ENCODE assay signal across 8 mouse cellular contexts in genomic region chr6:117105182-117105589, GRCm38 (mm10).
A peak's percentile ranks its signal among the peaks of the same experiment; 100 is the strongest.
DNase-seq lines count a peak whose midpoint lies in the region; ATAC-seq and TF ChIP-seq lines count a peak whose summit lies in the region.

No protein-coding gene starts in this region.

- 21% methylated on average over 6 of the region's 6 CpGs for WGBS in kidney, adult 2 months
- WGBS in hindbrain, embryonic 14.5 days, result 40% methylated on average over 6 of the region's 6 CpGs
- 30% methylated on average over 6 of the region's 6 CpGs for WGBS in midbrain, embryonic 14.5 days

- H3K9me3 ChIP-seq in hindbrain, embryonic 14.5 days (ENCODE audit: control insufficient read depth, low read length), result no peaks in the 10 kb centered on the region
- no peaks in the 10 kb centered on the region for H3K9me3 ChIP-seq in midbrain, embryonic 14.5 days (ENCODE audit: control insufficient read depth, low read length)

- H3K27me3 ChIP-seq in kidney, adult 2 months (replicated peaks; ENCODE audit: control insufficient read depth, insufficient read depth, low read length), result no peaks in the 10 kb centered on the region
- no peaks in the 10 kb centered on the region for H3K27me3 ChIP-seq in hindbrain, embryonic 14.5 days (ENCODE audit: control insufficient read depth, insufficient read depth, low read length)
- no peaks in the 10 kb centered on the region for H3K27me3 ChIP-seq in midbrain, embryonic 14.5 days (ENCODE audit: control insufficient read depth, insufficient read depth, low read length)

- no peak overlapping the region for H3K4me2 ChIP-seq in hindbrain, embryonic 14.5 days (replicated peaks)
- H3K4me2 ChIP-seq in midbrain, embryonic 14.5 days (ENCODE audit: low read length), result no peak overlapping the region

- no peak for TF ChIP-seq CTCF in kidney, adult 2 months (conservative IDR thresholded peaks at IDR 0.05; ENCODE audit: insufficient read depth, insufficient read length, low read depth, low read length)
- TF ChIP-seq CTCF in brain, embryonic 14.5 days (IDR thresholded peaks at IDR 0.05; ENCODE audit: borderline replicate concordance, extremely low read depth, insufficient read depth, insufficient read length), result no peak

- ATAC-seq in hindbrain, embryonic 14.5 days (ENCODE audit: low FRiP score), result peak; percentile 65; the same call in 1 of the 2 replicates
- no peak for ATAC-seq in midbrain, embryonic 14.5 days (ENCODE audit: low FRiP score, low TSS enrichment)

- TF ChIP-seq POLR2A in kidney, adult 2 months (IDR thresholded peaks at IDR 0.05; ENCODE audit: low read depth, low read length), result no peak
- no peak for TF ChIP-seq POLR2A in brain, embryonic 14.5 days (IDR thresholded peaks at IDR 0.05; ENCODE audit: borderline replicate concordance, extremely low read depth, insufficient read depth, insufficient read length, poor library complexity, severe bottlenecking)

- 0 out of 2 replicates have a peak, but pooled peaks cover 7% of the 10 kb centered on the region for H3K4me1 ChIP-seq in kidney, adult 2 months (ENCODE audit: control insufficient read depth, insufficient read depth, low read length)
- peaks cover 7% of the 10 kb centered on the region; the same call in 1 of the 2 replicates for H3K4me1 ChIP-seq in hindbrain, embryonic 14.5 days (replicated peaks; ENCODE audit: control insufficient read depth, insufficient read depth, low read length)
- H3K4me1 ChIP-seq in midbrain, embryonic 14.5 days (ENCODE audit: control insufficient read depth, insufficient read depth, low read length), result no peaks in the 10 kb centered on the region

- intact Hi-C loops in left cerebral cortex, postnatal 14 days (cut with DNase I), result no loop called here

- H3K9ac ChIP-seq in hindbrain, embryonic 14.5 days, result no peak overlapping the region
- no peak overlapping the region for H3K9ac ChIP-seq in midbrain, embryonic 14.5 days (replicated peaks; ENCODE audit: low read length)

- DNase-seq in kidney, adult 2 months, result peak; percentile 18
- no peak for DNase-seq in kidney, adult 9 months
- peak; percentile 60 for DNase-seq in brain, embryonic 14.5 days (ENCODE audit: low read depth)
- DNase-seq in hindbrain, embryonic 14.5 days (ENCODE audit: low spot score), result no peak
- DNase-seq in midbrain, embryonic 14.5 days, result peak; percentile 60
- no peak for DNase-seq in adrenal gland, postnatal 36 days
- no peak for DNase-seq in left cerebral cortex, postnatal 14 days (ENCODE audit: low spot score in 2 of 2)
- DNase-seq in layer of hippocampus, adult 9-11 months, result no peak

- H3K27ac ChIP-seq in kidney, adult 2 months (ENCODE audit: insufficient read depth, low read depth, low read length), result no peak overlapping the region
- H3K27ac ChIP-seq in hindbrain, embryonic 14.5 days, result no peak overlapping the region; the same call in 1 of the 2 replicates
- H3K27ac ChIP-seq in midbrain, embryonic 14.5 days (replicated peaks; ENCODE audit: low read depth, low read length), result no peak overlapping the region

- H3K4me3 ChIP-seq in kidney, adult 2 months (ENCODE audit: insufficient read depth, low read depth, low read length), result no peak overlapping the region
- H3K4me3 ChIP-seq in hindbrain, embryonic 14.5 days (replicated peaks; ENCODE audit: low read length), result no peak overlapping the region
- H3K4me3 ChIP-seq in midbrain, embryonic 14.5 days (replicated peaks; ENCODE audit: low read depth, low read length), result no peak overlapping the region

- no peaks in the 10 kb centered on the region for H3K36me3 ChIP-seq in kidney, adult 2 months (ENCODE audit: control insufficient read depth, insufficient read depth, low read length)
- no peaks in the 10 kb centered on the region for H3K36me3 ChIP-seq in hindbrain, embryonic 14.5 days (replicated peaks; ENCODE audit: control insufficient read depth, insufficient read depth)
- H3K36me3 ChIP-seq in midbrain, embryonic 14.5 days (ENCODE audit: control insufficient read depth, insufficient read depth, low read length), result no peaks in the 10 kb centered on the region

Comparison
In these comparisons a context has a peak if more than half of its experiments do, and no peak if none do; other contexts are left out.
1. DNase-seq: peak in kidney, adult 2 months (single experiment), brain, embryonic 14.5 days (single experiment) and midbrain, embryonic 14.5 days (single experiment); none in kidney, adult 9 months (single experiment), hindbrain, embryonic 14.5 days (single experiment), adrenal gland, postnatal 36 days (0 of 2), left cerebral cortex, postnatal 14 days (0 of 2) and layer of hippocampus, adult 9-11 months (single experiment).